Mouse (Mus musculus): Measurements from ENCODE around the gene Anp32b. TPM values are rescaled to one million over a fixed set of nuclear protein-coding genes. Genes with fewer than 3 reads are reported as not detected.

Gene Anp32b
- polyA plus RNA-seq, 1 experiment from 2014 or later = 70.3 TPM

GRCm38 (mm10) chr4:46432339-46433036, 18.2 kb upstream of the Anp32b start:
- H3K9me3 ChIP-seq (replicated peaks) = no peaks in the 10 kb centered on the region
- no peak overlapping the region for H3K9ac ChIP-seq (replicated peaks)
- H3K27ac ChIP-seq (replicated peaks) = no peak overlapping the region
- H3K36me3 ChIP-seq = no peaks in the 10 kb centered on the region
- 90% methylated on average over 12 of the region's 12 CpGs for WGBS
- no peaks in the 10 kb centered on the region for H3K27me3 ChIP-seq (replicated peaks)
- no peaks in the 10 kb centered on the region for H3K4me1 ChIP-seq
- no peak for ATAC-seq (ENCODE audit: low FRiP score)
- H3K4me3 ChIP-seq (replicated peaks) = no peak overlapping the region
- H3K4me2 ChIP-seq = no peak overlapping the region

DNA sequence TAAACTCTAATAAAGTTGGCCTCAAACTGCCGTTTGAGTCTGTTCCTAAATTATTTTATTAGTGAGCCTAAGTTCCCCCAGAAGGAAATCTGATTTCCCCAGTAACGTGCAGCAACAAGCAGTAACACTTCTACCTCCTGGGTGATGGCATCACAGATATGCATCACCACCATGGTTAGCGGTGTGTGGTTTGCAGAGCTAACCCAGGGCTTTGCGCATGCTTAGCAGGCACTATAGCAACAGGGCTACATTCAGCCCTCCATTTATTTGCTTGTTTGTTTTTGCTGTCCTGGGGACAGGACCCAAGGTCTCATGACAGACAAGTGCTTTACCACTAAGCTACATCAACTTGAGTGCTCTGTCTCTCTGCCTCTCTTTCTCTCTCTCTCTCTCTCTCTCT, 8.2 kb upstream of the Anp32b start:
- Histone ChIP-seq H3K27ac (replicated peaks) (no peak overlapping the region), H3K27me3 (replicated peaks) (no peaks in the 10 kb centered on the region), H3K36me3 (no peaks in the 10 kb centered on the region), H3K9me3 (replicated peaks) (no peaks in the 10 kb centered on the region), H3K4me3 (replicated peaks) (no peak overlapping the region), H3K4me2 (no peak overlapping the region), H3K4me1 (no peaks in the 10 kb centered on the region), H3K9ac (replicated peaks) (no peak overlapping the region)
- ATAC-seq (ENCODE audit: low FRiP score) = no peak
- WGBS = 62% methylated on average over 4 of the region's 4 CpGs

- H3K27me3 ChIP-seq (replicated peaks) = no peaks in the 10 kb centered on the region
Observed at GRCm38 (mm10) chr4:46445237-46445945, 5.3 kb upstream of the Anp32b start.

GRCm38 (mm10) chr4:46447461-46447860, 3.2 kb upstream of the Anp32b start:
- no peak for ATAC-seq (ENCODE audit: low FRiP score)
- H3K27me3 ChIP-seq (replicated peaks) = no peaks in the 10 kb centered on the region
- H3K36me3 ChIP-seq = no peaks in the 10 kb centered on the region
- H3K9me3 ChIP-seq (replicated peaks) = no peaks in the 10 kb centered on the region
- WGBS = 56% methylated on average over 1 of the region's 1 CpGs
- no peak overlapping the region for H3K4me2 ChIP-seq
- peaks cover 14% of the 10 kb centered on the region for H3K4me1 ChIP-seq
- H3K27ac ChIP-seq (replicated peaks) = no peak overlapping the region
- H3K4me3 ChIP-seq (replicated peaks) = no peak overlapping the region
- no peak overlapping the region for H3K9ac ChIP-seq (replicated peaks)

More at GRCm38 (mm10) chr4:46445237-46445945, 5.3 kb upstream of the Anp32b start:
- WGBS = 64% methylated on average over 9 of the region's 9 CpGs
- H3K9ac ChIP-seq (replicated peaks) = no peak overlapping the region
- H3K9me3 ChIP-seq (replicated peaks) = no peaks in the 10 kb centered on the region
- H3K4me2 ChIP-seq = no peak overlapping the region
- no peaks in the 10 kb centered on the region for H3K36me3 ChIP-seq
- peaks cover 10% of the 10 kb centered on the region for H3K4me1 ChIP-seq
- ATAC-seq (ENCODE audit: low FRiP score) = no peak
- no peak overlapping the region for H3K27ac ChIP-seq (replicated peaks)
- H3K4me3 ChIP-seq (replicated peaks) = no peak overlapping the region

- H3K27me3 ChIP-seq (replicated peaks) = no peaks in the 10 kb centered on the region
- H3K9me3 ChIP-seq (replicated peaks) = no peaks in the 10 kb centered on the region
- WGBS = 18% methylated on average over 6 of the region's 6 CpGs
- no peak for ATAC-seq (ENCODE audit: low FRiP score)
- no peak overlapping the region for H3K4me2 ChIP-seq
- H3K27ac ChIP-seq (replicated peaks) = no peak overlapping the region
- no peak overlapping the region for H3K9ac ChIP-seq (replicated peaks)
- no peak overlapping the region for H3K4me3 ChIP-seq (replicated peaks)
- H3K4me1 ChIP-seq = peaks cover 28% of the 10 kb centered on the region
- H3K36me3 ChIP-seq = no peaks in the 10 kb centered on the region
Observed at GRCm38 (mm10) chr4:46448886-46449285, 1.8 kb upstream of the Anp32b start.

DNA sequence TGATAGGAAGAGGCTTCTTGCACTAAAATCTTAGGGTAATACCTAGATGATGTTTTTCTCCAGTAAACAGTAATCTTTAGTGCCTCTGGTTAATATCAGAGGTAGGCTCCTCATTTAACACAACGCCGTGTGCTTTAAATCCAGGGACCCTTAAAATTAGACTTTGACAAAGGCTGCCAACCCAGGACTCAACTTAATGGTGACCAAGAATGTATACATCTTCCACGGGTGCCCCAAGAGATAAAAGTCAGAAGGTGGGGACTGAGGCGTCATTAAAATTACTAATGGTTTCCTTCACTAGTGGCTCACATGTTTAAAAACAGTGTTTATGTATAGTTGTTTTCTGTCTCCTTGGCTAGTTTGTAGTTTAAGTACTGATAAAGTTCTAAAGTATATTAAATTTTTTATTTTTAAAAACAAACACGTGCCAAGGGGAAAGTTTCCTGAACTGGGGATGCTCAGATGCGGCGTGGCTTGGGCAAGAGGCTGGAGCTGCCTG, 633 bp upstream of the Anp32b start:
- Histone ChIP-seq H3K9ac (replicated peaks) (peak overlapping the region; percentile 93), H3K27ac (replicated peaks) (peak overlapping the region; percentile 99), H3K9me3 (replicated peaks) (no peaks in the 10 kb centered on the region), H3K4me3 (replicated peaks) (peak overlapping the region; percentile 92), H3K36me3 (no peaks in the 10 kb centered on the region), H3K4me2 (peak overlapping the region; percentile 97), H3K4me1 (peaks cover 35% of the 10 kb centered on the region), H3K27me3 (replicated peaks) (no peaks in the 10 kb centered on the region)
- ATAC-seq (ENCODE audit: low FRiP score) = no peak
- 20% methylated on average over 7 of the region's 7 CpGs for WGBS

- H3K9ac ChIP-seq (replicated peaks) = peak overlapping the region; percentile 93
- H3K4me2 ChIP-seq = peak overlapping the region; percentile 97
- no peaks in the 10 kb centered on the region for H3K36me3 ChIP-seq
- peaks cover 40% of the 10 kb centered on the region for H3K4me1 ChIP-seq
- peak; percentile 72 for ATAC-seq (ENCODE audit: low FRiP score)
- peak overlapping the region; percentile 92 for H3K4me3 ChIP-seq (replicated peaks)
- peak overlapping the region; percentile 99 for H3K27ac ChIP-seq (replicated peaks)
- no peaks in the 10 kb centered on the region for H3K9me3 ChIP-seq (replicated peaks)
- under 1% methylated on average over 60 of the region's 70 CpGs for WGBS
- H3K27me3 ChIP-seq (replicated peaks) = no peaks in the 10 kb centered on the region
Observed at GRCm38 (mm10) chr4:46451240-46451757, 597 bp downstream of the Anp32b start.

DNA sequence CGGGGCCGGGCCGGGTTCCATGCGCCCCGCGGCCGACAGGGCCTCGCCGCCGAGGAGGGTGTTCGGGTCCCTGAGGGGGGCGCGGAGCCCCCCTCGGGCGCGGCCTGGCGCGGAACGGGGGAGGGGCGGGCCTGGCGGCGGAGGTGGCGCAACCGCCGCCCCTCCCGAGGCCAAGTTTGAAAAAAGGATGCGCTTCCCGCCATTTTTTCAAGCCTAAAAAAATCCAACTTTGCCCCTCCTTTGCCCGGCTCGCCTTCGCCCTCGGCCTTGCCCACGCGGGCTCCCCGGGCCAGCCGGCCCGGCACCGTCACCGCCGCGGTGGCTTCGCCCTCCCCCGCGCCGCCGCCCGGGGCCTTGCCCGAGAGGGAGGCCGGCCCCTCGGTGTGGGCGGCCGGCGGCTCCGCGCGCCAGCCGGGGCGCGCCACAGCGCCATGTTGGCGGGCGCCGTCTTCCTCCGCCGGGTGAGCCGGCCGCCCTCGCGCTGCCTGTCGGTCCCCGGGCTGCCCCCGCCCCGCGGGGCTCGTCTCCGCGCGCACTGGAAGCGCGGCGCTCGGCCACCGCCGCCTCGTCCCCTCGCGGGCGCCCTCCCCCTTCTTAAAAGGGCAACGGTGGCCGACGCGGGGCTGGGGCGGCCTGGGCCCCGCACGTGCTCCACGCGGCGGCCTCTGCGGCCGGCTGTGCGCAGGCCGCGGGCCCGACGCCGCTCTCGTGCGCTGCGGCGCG, 1.2 kb downstream of the Anp32b start:
- no peaks in the 10 kb centered on the region for H3K27me3 ChIP-seq (replicated peaks)
- H3K27ac ChIP-seq (replicated peaks) = peak overlapping the region; percentile 99
- H3K4me1 ChIP-seq = peaks cover 40% of the 10 kb centered on the region
- no peaks in the 10 kb centered on the region for H3K36me3 ChIP-seq
- peak overlapping the region; percentile 93 for H3K9ac ChIP-seq (replicated peaks)
- ATAC-seq (ENCODE audit: low FRiP score) = peak; percentile 48
- peak overlapping the region; percentile 92 for H3K4me3 ChIP-seq (replicated peaks)
- under 1% methylated on average over 64 of the region's 111 CpGs for WGBS
- no peaks in the 10 kb centered on the region for H3K9me3 ChIP-seq (replicated peaks)
- H3K4me2 ChIP-seq = peak overlapping the region; percentile 97

GRCm38 (mm10) chr4:46452481-46452850, 1.8 kb downstream of the Anp32b start:
- Histone ChIP-seq H3K27me3 (replicated peaks) (no peaks in the 10 kb centered on the region), H3K4me2 (peak overlapping the region; percentile 97), H3K4me3 (replicated peaks) (peak overlapping the region; percentile 92), H3K4me1 (peaks cover 40% of the 10 kb centered on the region), H3K36me3 (no peaks in the 10 kb centered on the region), H3K9ac (replicated peaks) (peak overlapping the region; percentile 93), H3K9me3 (replicated peaks) (no peaks in the 10 kb centered on the region), H3K27ac (replicated peaks) (peak overlapping the region; percentile 99)
- under 1% methylated on average over 19 of the region's 19 CpGs for WGBS
- ATAC-seq (ENCODE audit: low FRiP score) = no peak; the same call in 1 of the 2 replicates

- H3K36me3 ChIP-seq = no peaks in the 10 kb centered on the region
- peak overlapping the region; percentile 92 for H3K4me3 ChIP-seq (replicated peaks)
- peak overlapping the region; percentile 97 for H3K4me2 ChIP-seq
- peak overlapping the region; percentile 93; the same call in 1 of the 2 replicates for H3K9ac ChIP-seq (replicated peaks)
- no peaks in the 10 kb centered on the region for H3K27me3 ChIP-seq (replicated peaks)
- H3K9me3 ChIP-seq (replicated peaks) = no peaks in the 10 kb centered on the region
- H3K27ac ChIP-seq (replicated peaks) = peak overlapping the region; percentile 99
- no peak for ATAC-seq (ENCODE audit: low FRiP score)
- H3K4me1 ChIP-seq = peaks cover 40% of the 10 kb centered on the region
- WGBS = 31% methylated on average over 13 of the region's 13 CpGs
Observed at GRCm38 (mm10) chr4:46452855-46453719, 2.4 kb downstream of the Anp32b start.
